Mouse (Mus musculus): ENCODE measurements at regions not wholly inside any gene's neighbourhood (a gene's known extent, or its start where the extent isn't known, plus 50 kb on each side); places are given as distances from the start of the nearest gene placed in this dataset.
"Not testable (repeated sequence)": the region's sequence is repeated elsewhere in the genome, so short reads cannot be mapped to it uniquely, and the experiment has no call there.

DNA sequence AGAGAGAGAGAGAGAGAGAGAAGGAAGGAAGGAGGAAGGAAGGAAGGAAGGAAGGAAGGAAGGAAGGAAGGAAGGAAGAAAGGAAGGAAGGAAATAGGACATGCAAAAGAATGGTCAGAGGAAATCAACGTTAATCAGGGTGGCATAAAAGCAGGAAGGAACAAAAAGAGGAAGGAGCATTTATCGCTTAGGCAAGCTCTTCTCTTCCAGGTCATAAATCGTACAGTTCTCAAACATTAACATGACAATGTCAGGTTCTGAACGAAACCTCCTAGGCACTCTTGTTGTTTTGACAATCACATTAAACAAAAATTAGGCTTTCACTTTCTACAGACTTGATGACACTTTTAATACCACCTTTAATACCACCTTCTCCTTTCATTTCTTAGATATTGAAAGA, 594.0 kb downstream of the Efna5 start:
- DNase-seq (ENCODE audit: low spot score) = no peak

DNA sequence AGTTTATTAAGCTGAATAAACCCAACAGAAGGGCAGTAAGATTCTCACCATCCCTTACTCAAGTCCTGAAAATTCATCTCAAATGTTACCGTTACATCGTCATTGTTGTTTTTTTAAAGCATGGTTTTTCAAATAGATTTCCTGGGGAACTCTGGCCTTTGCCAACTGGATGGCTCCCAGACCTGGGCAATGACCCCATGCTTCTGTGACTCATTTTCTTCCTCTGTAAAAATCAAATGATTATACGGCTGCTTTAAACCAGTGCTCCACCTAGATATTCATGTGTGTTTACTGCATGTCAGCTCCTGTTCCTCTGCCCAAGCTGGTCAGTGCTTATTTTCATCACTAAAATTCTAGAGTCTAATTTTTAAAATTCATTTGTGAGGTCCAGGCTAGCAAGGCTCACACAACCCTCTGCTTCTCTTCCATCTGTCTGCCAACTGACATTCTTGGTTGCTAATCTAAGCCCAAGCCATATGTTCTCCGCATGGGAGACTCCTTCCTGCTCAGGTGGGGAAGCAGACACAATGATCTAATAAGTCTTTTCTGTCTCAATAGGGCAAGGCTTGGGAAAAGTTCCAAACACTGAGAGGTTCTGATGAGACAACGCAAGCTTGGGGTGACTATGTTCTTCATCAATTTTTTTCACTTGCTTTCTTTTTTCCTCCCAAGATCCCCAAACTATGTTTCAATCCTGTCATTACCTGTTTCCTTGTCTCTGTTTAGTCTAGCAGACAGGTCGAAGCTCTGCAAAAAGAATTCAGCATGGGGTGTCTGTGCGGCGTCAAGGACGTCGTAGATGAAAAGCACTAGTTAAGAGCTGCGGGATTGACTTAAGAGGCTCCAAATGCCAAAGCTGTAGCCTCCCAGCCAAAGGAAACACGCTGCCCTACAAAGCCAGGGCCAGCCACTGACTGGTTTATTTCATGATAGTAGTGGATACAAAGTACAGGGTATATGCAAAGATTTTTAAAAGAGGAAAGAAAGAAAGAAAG, 594.7 kb downstream of the Efna5 start:
- DNase-seq (ENCODE audit: low spot score) = no peak

DNA sequence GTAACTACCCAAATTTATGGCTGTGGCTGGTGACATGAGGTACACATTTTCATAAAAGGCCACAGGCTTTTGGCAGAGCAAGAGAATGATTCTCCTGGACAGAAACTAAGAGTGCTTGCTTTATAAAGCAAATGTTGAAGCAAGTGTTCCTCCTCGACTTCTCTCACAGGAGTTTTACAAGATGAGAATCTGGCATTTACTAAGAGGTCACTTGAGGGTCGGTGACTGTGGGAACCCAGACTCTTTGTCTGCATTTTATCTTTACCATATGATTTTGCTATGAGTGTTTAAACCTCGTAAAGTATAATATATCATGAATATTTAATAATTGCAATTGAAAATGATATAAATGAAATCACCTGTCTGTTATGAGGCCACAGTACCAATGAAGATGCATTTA, 600.9 kb downstream of the Efna5 start:
- peak; percentile 37 for DNase-seq (ENCODE audit: low spot score)

DNA sequence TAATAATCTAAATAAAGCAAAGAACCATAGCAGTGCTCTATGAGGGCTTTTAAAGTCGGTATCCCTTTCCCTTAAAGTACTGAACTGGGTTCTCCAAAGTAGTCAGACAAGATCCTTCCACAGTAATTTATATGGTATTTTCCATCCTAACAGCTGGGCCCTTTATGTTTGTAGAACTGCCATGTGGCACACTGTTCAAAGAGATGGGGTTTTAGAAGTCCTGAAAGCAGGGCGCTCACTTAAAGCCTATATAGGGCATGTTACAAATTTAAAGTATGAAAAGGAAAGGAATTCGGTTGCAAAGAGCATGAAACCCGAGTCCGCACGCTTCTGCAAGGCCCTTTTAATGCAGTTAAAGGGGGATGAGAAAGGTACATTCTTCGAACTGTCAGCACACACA, 609.7 kb downstream of the Efna5 start:
- no peak for DNase-seq (ENCODE audit: low spot score)

DNA sequence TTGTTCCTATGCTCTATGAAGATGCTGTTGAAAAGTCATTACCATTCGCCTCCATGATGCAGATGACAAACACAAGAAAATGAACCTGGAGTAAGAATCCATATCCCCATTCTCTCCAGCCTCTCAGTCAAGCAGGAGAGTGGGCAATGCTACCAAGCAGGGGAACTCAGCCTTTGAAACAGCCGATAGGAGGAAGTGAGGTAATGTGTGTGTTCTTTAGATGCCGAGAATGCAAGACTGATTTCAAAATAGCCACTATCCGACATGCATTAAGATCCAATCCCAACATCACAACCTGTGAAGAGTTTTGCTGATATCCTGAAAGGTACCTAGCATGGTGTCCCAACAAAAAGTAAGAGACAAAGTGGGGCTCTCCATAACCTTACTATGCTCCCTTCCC, 611.8 kb downstream of the Efna5 start:
- DNase-seq (ENCODE audit: low spot score) = no peak

DNA sequence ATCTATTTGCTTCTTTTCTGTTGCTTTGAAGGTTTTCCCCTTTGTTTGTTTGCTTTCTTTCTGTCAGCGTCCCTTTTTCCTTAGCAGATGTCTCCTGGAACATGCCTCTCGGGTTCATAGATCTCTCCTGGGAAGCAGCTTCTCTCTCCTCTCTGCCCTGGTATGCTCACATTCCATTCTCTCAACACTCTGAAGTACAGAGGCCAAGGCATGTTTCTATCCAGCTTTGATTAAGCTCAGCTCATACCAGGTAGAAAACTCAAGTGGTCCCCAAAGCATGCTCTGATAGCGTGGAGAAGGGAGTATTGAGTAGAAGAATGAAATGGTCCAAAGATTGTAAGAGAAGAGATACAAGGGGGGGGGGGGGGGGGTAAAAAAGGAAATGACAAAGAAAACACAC, 627.7 kb downstream of the Efna5 start:
- no peak for DNase-seq (ENCODE audit: low spot score)

DNA sequence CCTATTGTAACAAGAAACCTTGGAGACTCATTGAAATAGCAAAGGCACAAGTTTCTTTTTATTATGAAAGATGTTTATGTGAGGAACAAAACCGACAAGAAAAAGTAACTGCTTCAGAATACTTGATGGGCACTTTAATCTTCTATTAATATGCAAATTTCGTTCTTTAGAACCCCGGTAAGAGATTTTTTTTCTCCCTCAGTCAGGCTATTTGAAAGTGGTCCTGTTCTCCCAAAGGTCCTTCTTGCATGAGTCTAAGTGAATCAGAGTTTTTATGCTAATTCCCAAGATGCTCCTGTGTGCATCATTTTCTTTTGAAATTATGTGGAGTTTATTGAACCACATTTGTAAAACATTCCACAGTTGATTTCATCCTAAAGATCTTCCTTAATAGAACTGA, 633.1 kb downstream of the Efna5 start:
- no peak for DNase-seq (ENCODE audit: low spot score)

DNA sequence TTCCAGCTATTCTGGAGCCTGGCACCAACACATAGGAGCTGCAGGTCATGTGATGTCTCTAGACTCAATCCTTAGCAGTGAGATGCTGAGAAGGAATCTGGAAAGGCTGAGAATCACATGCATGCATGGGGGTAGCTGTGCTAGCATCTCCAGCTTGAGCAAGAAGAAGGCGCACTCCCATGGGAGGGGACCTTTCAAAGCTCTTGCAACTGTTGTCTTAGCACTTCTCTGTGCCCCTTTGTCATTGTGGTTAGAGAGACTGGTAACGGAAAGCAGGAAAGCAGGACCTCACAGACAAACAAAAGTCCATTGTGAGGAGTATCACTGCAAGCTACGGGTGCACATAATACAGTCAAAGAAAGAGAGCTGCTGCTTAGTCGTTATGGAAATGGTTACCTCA, 634.5 kb downstream of the Efna5 start:
- DNase-seq (ENCODE audit: low spot score) = peak; percentile 12

DNA sequence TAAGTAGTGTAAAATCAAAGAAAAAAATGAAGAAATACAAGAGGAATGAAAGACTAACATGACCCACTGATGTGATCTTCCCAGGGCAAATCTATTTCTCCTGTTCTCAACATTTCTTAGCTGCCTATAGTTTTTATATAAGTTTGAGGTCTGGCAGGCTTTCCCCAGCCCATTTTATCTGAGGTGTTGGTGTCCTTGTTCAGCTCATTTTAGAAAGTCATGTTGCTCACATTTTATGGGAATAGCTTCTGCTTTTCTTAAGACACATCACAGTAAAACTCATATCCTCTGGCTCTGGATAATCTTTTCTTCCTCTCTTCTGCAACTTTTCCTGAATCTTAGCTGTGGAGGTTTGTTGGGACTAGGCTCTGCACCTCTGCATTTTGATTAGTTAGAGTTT, 650.2 kb downstream of the Efna5 start:
- DNase-seq (ENCODE audit: low spot score) = no peak

DNA sequence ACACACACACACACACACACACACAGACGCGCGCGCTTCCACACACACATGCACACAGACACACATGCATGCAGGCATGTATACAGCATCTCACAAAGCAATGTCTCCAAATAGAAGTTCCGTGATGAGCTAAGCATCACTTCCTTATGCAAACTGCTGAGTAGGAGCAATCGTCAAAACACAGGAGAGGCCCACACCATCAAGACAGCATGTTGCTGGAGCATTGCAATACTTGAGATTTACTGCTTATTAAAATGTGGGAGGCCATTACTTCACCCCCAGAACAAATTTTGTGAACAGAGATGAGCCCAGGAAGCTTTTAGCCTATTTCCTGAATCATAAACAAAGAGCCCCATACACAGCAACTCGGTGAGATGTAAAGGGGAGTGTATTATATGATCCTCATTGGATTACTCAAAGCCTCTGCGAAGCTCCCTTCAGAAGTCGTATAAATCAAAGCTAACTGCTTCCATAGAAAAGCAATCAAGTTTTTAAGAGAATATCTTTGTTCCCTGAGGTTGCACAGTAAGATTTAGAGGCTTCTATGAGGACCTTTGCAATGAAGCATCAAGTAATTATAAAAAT, 670.6 kb downstream of the Efna5 start:
- no peak for DNase-seq (ENCODE audit: low spot score)

DNA sequence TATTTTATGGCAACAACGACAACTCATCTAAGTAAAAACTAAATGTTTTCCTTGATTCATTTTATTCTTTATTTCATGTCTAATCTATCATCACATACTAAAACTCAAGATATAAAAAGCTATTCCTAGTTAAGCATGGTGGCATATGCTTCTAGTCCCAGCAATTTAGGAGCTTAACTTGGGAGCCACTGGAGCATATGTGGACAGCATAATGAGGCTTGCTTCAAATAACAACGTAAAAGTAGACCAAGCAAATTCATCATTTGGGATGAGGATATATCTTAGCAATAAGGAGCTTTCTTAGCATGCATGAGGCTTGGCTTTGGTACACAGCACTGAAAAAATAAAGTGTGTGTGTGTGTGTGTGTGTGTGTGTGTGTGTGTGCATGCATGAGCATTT, 678.5 kb downstream of the Efna5 start:
- no peak for DNase-seq (ENCODE audit: low spot score)

DNA sequence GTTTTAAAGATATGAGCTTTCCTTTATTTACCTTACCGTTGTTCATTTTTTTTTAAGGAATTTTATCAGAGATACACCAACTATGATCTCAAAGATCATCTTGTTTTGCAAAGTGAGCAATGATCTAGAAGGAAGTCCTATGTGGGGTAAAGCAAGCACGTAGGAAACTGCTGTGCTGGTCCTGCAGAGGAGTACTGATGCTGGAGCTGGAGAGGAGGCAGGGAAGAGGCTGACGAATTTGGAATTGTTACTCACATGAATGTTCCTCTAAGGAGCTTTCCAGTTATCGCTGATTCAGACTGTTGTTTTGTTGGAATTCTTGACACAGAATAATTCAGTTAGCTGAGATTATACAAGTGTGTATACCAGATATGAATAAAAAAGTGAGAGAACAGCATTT, 680.6 kb downstream of the Efna5 start:
- no peak for DNase-seq (ENCODE audit: low spot score)

DNA sequence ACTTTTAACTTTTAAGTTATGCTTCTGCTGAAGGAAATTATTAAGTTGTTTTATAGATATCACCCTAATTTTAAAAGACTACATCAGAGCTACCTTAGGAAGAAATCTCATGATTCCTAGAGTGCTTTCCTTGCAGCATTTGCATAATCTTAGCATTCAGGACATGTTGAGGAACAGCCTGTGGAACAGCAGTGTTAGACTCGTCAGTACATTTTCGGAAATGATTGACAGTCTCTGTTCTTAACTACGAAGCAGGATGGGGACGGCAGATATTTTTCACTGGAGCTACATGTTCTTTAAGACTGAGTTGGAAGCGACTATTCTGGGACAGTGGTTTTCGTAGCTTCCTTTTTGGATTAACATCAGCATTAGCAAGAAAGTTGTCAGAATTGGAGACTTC, 681.6 kb downstream of the Efna5 start:
- DNase-seq (ENCODE audit: low spot score) = no peak

DNA sequence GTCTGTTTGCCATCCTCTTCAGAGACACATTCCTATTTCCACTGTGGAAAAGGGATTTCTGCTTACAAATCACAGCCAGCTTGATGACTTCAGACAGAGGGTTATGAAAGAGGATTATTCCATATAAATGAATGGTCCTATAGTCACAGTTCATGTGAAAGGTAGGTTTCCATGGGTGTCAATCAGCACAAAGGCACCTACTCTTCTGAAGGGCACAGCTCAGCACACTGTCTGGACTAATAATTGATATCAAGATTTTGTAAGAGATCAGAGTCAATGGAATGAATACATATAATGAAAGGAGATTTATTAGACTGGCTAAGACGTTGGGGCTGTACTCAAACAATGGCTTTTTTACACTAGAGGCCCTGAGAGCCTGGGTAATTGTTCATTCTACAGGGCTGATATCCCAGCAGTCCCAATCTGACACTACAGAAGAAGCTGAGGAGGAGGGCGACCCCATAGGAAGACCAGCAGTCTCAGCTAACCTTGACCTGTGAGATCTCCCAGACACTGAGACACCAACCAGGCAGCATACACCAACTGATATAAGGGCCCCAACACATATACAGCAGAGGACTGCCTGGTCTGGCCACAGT, 702.4 kb downstream of the Efna5 start:
- DNase-seq (ENCODE audit: low spot score) = no peak

DNA sequence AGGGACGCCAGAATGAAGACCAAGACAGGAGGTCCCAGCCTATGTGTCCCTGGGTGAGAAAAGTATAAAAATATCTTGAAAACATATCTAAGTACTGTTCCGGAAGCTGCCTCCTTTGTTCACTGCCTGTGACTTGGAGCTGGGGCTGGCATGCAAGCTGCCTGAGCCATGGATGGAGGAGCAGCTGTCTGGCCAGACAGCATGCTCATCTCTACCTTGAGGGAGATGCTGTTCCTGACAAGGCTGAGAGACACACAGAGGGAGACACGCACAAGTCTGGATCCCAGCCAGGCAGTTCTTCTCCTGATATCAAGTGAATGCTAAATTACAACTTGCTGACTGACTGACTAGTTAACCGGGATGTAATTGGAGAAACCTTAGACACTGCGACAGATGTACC, 704.8 kb downstream of the Efna5 start:
- no peak for DNase-seq (ENCODE audit: low spot score)

DNA sequence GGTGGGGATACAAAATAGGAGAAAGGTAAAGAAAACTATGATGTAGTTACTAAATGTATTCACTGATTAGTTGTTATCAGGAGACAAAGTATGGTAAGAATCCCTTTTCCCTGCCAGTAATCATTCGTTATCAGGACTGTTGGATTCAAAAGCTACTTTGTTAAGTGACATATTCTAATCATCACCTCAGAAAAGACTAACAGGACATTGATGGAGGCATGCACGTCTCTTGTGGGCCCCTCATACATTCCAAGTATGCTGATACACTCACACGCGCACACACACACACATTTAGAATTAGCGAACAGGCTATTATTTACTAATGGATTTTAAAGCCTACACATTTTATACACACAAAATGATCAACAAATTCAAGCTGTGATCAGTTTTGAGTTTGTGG, 708.8 kb downstream of the Efna5 start:
- no peak for DNase-seq (ENCODE audit: low spot score)

DNA sequence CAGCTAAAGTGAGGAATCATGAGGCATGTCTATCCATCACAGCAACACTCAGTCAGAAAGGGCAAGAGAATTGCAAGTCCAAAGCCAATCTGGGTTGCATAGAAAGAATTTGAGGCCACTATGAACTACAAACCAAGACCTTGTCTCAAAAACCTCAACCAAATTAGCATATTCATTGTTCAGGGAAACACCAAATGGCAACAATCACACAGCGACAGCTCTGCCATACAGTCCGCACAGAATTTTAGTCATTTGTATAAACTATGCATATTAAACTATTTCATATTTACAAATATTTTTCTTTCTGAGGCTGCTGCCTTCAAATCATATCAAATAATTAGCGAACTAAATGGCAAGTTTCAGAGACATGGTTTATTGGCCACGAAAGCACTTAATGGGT, 709.6 kb downstream of the Efna5 start:
- DNase-seq (ENCODE audit: low spot score) = no peak

DNA sequence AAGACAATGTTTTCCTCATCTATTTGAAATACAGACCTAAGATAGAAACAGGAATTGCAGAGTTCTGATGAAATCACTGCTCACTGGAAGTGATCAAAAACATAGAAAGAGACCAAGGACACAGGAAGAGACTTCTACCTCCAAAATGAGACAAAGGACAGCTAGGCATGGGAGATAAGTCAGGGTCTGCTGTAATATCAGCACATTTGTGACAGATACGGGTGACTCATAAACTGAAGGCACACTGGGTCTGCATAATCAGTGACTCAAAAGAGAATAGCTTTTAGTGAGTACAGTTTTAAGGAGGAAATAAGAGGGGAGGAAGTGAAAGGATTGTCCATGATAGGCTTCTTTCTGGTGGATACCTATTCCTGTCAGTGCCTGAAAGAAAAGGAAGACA, 719.7 kb downstream of the Efna5 start:
- no peak for DNase-seq (ENCODE audit: low spot score)

DNA sequence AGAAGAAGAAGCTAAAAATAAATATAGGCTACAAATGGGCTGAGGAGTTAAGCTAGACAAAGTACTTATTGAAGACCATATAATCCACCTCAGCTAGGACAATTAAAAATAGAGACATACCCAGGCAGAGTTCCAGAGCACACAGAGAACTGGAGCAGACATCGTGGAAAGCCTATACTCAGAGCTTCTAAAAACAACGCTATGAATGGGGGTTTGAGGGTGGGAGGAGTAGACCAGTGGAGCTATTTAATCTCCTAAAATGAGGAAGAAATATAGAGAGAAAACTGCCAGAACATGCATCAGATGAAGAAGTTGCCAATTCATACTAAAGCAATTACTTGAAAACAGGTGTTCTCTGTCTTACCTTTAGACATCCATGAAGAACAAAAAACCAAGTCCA, 720.8 kb downstream of the Efna5 start:
- DNase-seq (ENCODE audit: low spot score) = no peak

DNA sequence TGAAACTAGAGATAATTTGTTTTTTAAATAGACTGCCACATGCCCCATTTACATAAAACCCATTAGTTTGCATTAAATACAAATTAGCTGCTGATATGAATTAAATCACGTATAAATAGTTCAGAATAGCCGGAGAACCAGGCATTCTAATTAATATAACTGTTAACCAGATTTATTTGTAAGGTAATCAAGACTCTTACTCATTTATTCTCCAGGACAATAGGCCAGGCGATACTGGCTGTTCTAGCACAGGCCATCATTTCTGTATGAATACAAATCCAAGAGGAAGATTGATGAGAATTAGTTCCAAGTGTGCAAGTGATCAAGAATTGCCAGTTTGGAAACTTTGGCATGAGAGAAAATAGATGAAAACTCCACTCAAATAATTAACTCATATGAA, 746.1 kb downstream of the Efna5 start:
- DNase-seq (ENCODE audit: low spot score) = no peak

DNA sequence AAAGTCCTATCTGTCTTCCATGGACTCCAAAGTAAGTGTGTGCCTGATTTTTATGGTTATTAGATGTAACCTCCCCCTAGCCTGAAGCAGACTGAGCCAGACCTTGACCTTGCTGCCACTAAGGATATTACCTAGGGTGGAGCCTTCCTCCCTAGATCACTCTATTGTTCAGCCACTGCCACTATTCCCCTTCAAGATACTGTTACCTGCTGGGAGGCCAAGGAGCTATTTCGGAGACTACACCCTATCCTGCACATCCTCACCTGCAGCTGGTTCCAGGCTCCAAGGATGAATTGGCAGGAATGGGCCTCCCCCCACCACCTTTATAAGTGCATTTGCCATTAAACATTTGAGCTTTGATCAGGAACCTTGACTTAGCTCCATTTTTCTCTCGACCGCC, 769.4 kb downstream of the Efna5 start:
- not testable (repeated sequence) for DNase-seq (ENCODE audit: low spot score)

DNA sequence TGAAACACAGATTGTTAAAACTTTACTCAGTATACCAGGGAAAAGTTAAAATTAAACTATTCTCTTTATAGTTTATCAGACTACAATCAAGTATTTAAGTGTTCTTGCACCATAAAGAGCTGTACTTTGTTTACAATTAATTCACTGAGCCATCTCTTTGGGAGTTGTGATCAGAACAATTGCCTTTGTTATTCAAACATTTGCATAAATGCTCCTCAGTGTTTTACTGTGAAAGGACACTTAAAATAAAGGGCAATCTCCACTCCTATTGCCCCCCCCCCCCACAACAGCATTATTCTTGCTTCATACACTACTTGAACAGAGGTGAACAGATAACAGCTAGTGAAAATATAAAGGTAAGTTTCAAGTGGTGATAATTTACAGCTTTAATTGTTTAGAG, 772.1 kb downstream of the Efna5 start:
- DNase-seq (ENCODE audit: low spot score) = no peak

DNA sequence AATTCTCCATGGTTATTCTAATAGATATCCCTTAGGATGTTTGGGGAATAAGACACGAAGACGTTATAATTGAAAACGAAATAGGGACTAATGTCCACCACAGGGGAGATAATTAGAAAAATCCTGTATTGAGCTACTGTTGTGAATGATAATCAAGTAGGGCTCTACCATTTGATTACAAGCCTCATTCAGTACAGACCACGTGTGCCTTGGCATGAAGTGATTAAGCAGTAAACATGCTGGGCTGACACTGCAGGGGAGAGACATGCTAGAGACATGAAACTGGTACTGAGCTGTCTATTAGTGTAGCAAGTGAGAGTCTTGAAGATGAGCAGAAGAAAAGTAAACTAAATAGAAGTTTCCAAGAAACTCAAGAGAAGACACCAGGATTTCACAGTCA, 797.8 kb downstream of the Efna5 start:
- no peak for DNase-seq (ENCODE audit: low spot score)
